Mouse (Mus musculus) heart, adult 8-10 months (tissue): ENCODE measurements at regions not wholly inside any gene's neighbourhood (a gene's known extent, or its start where the extent isn't known, plus 50 kb on each side); places are given as distances from the start of the nearest gene placed in this dataset.

Experiments
- DNase-seq: peaks from one replicate; pipeline ENCODE4 v3.0.0; 2022; ENCODE audit warnings: low spot score

DNA sequence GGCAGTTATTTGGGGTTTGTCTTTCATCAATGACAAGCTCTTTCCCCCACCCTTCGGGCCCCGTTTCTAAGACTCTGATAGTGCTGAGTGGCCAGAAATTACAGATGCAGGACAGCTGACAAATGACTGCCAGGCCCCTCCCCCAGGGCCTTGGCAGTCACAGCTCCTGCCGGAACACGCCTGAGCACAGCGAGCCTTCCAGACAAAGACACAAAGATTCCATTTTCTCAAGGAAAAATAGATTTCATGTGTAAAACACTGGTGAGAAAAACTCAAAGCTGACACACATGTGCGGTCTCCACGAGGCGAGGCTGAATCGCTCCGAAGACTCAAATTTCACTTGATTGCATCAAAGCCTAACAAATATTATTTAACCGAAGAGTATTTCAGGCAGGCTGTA is 247.6 kb downstream of the Ptprc start:
- DNase-seq, result peak; percentile 56

DNA sequence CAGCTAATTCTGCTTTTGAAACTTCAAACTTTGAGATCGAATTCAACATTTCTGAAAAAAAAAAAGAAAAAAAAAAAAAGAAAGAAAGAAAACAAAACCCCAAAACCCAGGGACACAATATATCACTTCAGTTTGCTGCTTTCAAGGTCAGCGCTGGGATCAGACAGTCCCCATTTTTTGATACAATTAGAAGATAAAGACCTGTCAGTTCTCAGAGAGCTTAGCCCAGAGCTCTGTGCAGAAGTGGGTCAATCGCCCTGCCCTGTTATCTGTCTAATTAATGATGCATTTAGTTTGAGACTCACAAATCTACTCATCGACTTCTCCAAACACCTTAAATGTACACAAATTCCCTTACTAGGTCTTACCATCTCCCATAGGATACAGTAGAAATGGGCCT is 249.2 kb downstream of the Ptprc start:
- no peak for DNase-seq

DNA sequence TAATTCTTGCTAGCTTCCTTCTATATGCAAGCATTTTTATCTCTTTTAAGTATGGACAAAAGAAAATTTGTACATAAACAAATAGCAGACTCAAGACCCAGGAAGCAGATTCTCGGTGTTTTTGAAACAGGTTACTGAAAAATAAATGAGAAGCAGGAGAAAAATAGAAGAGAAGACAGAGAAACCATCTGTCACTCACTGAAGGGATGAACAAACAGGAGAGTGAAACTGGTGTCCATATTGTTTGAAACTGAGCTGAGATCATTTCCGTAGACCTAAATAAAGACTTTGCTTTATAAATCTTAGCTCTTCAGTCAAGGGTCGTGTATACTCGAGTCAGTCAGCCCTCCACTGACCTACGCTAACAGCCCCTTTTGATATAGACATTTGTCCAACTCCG is 251.4 kb downstream of the Ptprc start:
- no peak for DNase-seq

DNA sequence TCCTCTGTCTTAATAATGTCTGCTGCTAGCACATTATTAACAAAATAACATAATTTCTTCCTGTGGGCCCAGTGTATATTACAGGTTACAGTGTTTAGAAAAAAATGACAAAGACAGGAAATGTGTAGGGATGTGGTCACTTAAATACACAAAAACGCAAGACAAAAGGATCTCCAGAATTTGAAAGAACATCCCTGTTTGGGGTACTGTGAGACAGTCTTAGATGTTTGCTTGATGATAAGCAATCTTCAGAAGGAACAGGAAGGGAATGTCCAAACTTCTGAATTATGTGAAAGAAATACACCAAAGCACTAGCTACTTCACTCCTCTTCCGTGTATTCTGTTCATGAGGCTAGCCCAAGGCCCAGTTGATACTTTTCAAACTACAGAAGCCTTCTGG is 251.8 kb downstream of the Ptprc start:
- DNase-seq, result no peak

DNA sequence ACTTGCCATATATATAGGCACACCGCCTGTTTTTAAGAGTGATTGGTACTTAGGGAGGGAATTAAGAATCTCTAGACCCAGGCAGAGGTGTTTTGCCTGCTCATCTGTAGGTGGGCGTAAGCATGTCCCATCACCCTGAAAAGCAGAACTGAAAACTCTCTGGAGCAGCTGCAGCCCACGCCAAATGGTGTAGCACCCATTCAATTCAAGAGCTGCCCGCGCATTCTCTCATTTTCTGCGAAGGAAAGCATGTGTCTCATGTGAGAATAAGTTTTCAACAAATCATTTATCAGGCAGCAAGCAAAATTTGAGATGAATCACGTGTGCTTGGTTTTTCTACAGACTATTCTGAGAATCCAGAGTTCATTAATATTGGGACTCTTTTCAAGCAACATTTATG is 252.7 kb downstream of the Ptprc start:
- no peak for DNase-seq

DNA sequence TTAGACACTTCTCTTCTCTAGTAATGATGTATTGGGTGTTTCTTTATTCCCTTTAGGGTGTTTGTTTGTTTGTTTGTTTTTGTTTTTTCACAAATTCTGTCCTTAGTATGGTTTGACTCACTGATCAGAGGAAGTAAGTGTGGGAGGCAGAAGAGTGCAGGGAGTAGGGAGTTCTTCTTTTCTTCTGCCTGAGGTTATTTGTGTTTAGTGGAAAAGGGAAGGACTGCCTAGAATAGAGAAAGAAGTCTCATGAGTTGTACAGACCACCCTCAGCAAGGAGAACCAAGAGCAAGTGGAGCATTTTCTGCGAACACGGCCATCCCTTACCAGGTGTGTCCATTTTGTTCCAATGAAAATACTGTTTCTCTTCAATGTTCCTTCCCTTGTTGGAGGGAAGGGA is 253.9 kb downstream of the Ptprc start:
- DNase-seq, result no peak

DNA sequence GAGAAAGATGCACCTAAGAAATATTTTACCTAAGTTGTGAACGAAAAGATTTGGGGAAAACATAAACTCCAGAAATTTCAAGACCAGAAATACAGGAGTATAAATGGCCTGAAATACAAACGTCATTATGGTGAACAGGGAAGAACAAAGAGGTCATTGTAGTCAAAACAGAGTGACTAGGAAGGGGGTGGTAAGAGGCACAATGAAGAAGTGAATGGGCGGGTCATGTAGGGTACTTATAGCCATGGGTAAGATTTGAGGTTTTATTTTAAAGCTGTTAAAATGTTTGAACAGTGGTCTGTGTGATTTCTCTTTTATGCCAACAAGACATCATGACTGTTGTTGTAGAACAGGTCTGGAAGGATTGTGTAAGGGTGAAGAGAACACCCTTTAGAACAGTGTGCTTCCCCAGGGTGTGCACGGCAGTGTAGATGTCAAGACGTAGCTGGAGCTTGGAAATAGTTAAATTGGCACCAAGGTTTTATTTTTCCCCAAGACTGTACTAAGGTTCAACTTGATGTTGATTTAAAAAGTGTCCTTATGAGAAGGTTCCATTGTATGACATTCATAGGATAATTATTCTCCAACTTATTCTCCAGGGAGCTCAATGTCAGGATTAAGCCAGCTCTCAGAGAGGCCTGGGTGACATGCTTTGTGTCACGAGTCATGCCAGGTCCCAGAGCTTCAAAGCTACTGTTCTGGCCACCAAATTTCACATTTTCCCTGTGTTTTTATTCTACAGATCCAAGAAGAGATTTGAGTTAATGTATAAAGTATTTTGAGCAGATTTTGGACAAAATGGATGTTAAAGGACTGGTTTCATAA is 255.6 kb downstream of the Ptprc start:
- DNase-seq, result no peak

DNA sequence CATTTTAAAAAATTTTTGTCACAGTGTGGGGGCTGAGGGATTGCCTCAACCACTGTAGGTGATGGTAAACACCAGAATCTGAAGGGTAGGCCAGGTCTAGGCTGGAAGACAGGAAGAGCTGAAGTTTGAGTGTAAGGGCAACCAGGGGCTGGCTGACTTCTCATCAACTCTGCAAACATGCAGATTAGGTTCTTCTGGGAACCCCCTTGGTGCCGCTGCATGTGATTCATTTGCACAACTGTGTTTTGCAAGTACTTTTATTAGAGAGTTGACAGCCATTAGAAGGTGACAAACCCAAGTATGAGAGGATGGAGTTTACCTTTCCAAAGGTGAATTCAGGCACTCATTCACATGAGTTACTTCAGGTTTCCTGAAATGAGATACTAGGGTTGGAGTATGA is 258.1 kb downstream of the Ptprc start:
- no peak for DNase-seq

DNA sequence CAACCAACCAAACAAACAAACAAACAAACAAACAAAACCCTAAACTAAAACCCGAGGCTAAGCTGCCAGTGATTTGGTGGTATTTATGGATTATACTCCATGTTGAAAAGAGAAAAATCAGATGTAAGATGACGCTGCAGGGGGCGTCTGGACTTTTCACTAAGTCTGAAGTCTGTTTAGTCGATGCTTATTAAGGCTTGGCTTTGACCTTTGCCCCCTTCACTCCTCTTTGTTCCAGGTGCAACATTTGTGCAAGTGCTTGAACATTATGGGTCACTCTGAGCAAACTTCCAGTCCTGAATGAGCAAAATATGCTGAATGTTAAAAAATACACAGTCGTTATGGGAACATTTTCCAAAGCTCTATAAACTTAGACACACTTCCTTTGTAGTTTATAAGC is 268.6 kb downstream of the Ptprc start:
- no peak for DNase-seq

DNA sequence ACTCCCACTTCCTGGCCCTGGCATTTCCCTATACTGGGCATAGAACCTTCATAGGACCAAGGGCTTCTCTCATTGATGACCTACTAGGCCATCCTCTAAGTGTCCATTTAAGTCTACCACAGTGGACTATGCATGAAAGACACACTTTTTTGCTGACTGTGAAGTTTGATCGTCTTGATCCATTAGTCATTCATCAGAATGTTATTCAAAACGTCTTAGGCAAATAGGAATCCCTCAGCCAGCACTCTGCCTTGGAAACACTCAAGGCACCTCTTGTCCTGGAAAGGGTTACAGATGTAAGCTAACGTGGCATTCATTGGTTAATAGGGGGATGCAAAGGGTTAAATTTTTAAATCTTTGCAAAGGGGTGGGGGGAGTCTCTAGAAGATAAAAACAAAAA is 269.0 kb downstream of the Ptprc start:
- no peak for DNase-seq

DNA sequence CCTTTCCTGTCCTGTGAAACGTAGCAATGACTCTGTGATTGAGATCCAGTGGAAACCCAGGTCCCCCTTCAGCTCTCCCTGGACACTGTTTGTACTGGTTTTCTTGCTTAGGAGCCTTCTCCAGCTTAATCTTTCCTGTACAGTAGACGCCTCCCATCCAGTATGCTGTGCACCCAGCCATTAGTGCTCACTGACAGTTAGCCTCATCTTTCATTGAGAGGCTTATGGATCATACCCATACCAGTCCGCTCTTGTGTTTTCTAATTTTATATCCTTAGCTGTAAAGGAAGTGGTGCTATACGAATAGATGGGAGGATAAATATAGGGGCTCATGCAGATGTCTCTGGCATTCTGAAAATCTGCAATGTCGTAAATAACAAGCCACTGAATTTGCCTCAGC is 269.9 kb downstream of the Ptprc start:
- no peak for DNase-seq

DNA sequence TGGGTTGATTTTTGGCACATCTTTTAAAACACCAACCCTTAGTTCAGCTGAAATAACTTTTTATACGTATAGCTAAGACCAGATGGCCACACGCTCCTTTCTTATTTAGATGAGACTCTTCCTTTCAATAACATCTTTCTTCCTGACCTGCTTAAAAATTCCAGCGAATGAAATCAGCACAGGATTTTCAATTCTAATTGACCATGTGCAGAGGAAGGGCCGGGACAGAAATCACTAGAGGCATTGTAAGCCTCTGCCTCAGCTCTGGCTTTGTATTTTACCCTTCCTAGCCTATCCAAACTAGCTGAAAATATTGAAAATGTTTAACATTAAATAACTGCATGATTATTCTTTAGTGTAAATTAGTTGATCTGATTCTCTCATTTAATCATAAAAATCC is 272.2 kb downstream of the Ptprc start:
- no peak for DNase-seq

DNA sequence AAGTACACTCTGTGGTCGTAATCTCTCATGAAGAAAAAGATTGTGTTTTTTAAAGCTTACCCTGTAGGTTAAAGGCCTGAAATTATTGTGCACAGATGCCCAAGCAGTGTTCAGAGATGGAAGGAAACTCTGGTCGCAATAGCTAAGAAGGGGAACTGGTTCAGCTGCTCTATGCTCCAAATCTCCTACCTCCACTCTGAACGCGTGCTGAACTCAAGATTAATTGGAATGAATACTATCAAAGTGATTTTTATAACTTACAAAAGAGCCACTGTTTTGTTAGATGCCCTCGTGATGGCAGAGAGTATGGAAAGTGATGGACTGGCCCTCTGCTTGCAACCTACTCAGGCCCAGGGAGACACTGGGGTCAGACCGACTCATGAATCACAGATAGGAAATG is 272.6 kb downstream of the Ptprc start:
- DNase-seq, result no peak

DNA sequence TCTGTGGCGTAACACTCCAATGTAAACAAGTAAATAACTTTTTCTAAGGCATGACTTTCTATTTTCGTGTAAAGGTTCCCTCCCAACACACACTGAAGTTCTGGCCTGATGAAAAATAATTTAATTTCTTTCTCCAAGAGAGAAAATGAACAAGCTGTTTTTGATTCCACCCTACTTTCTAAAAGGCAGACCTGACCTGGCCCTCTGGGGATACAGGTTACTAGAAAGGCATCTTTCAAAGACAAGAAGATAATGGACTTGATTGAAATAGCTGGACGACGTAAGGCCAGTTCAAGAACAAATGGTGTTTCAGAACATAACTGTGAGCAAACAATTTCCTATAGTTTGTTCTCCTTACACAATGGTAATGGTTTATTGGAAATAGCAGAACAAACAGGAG is 273.5 kb downstream of the Ptprc start:
- DNase-seq, result no peak

DNA sequence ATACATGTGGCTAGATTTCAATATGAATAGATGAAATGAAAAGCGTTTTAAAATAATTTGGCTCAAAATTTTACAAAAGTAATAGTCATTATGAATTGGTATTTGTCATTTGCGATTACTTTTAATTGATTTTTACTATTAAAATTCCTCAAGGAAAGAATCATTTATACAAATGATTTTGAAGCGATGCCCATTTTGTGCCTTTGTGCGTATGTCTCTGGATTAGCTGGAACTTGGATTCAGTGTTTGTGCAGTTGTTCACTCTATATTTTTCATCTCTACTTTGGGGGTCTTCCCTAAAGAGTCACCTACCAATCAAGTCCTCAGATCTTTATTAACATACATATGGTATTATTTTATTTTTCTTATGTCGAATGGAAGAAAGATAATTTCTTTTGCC is 274.3 kb downstream of the Ptprc start:
- DNase-seq, result no peak

DNA sequence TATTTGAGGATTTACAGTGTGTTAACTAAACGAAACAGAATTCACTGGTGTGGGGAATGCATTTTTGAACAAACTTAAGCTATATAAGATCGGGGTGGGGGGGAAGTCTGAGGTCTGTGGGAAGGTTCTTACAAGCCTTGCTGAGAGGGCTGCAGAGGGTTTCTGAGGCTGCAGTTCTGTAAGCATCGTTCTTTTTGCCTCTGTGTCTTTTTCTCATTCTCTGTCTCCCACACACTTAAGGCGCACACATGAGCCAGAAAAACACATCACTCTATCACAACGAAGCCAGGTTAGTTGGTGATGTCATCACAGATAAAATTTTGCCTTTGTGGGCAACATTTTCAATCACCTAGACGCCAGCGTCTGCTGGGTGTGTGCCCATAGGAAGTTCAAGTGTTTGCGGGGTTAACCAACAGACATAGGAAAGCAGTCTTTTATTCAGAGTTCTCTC is 274.9 kb downstream of the Ptprc start:
- DNase-seq, result peak; percentile 18

DNA sequence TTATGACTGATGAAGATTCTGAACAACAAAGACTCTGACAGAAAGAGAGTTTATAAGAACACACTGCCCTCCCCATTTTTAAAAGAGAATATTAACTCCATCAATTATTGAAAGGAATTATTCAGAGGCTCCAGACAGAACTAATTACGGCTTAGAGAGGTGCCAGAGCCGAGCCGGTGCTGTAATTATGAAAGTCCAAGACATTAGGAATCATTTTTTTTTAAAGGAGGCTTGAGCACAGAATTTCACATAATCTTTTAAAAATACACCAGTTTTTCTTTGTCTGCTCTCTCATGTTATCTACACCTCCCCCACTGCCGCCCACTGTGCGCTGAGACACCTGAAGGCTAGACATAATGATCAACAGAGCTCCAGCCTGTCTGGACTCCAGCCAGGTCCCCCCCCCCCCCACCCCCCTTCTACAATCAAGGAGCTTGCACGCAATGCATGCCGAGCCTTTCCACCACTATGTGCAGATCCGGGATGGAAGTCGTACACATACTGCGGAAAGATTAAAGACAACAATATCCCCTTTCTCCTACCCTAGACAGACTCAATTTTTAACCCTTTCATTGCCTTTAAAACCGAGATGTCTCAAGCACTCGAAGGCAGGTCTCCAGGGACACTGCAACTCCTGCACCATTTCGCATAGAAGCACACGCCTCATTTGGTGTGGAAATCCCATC is 275.4 kb downstream of the Ptprc start:
- peak; percentile 47 for DNase-seq

DNA sequence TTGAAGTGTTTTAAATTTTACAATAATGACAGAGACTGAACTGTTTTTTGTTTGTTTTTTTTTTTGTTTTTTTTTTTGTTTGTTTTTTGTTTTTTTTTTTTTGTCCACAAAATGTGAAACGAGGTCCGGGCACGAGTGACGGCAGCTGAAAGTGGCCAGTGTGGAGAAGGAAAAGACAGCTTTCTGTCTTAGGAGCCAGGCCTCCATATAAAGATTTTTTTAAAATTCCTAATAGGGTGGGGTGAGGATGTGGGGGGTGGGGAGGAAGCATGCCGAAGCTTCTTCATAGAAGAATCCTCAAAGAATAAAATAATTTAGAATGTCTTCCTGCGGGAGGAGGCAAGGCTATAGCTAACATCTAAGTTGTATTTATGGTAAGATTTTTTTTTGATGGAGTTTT is 276.2 kb downstream of the Ptprc start:
- DNase-seq, result no peak

DNA sequence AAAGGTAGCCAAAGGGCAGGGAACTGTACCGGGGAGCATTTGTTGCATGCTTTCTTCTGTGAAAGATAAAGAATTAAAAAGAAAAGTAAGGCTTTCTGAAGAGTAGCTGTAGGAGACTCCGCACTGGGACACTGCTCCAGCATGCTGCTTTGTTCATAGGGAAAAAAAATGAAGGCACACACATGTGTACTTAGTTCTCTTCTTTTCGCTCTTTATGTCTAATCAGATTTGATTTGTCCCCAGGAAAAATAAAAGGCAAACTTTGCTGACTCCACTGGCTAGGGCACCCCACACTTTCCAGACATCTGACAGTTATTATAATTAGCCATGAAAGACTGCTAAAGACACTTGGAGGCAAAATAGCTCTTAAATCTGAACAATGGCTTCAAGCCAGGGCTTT is 276.6 kb downstream of the Ptprc start:
- peak; percentile 24 for DNase-seq

DNA sequence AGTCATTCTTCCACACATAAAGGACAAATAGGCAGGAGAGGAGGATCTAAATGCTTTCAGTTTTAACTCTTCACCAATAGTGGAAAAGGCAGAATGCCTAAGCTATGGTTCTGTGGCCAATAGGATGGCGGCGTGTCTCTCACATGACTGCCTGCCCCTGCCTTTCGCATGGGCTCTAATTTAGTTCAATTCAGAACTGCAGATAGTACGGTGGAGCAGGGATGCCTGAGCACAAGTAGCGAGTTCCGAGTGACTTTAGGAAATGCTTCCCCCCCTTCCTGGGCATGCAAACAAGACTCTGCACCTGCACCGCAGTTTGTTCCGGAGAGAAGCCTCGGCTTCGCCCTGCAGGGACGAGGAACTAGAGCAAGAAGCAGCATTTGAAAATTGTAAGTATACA is 277.1 kb downstream of the Ptprc start:
- DNase-seq, result peak; percentile 92

DNA sequence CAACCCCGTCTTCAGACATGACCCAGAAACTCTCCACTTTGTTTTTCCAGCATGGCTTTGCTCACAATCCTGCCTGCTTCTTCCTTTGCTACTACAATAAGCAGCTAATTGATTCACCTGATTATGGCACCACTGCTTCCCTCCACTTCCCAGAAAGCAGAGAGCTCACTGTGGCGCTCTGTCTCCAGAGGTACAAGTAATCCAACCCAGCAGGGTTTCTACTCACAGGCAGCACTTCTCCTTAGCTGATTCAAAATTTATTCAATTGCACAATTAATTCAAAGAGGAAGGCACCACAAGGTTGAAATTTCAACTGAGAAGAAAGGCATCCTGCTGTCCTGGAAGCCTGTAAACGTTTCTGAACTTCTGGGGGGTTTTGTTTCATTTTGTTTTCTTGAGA is 293.9 kb downstream of the Ptprc start:
- no peak for DNase-seq

DNA sequence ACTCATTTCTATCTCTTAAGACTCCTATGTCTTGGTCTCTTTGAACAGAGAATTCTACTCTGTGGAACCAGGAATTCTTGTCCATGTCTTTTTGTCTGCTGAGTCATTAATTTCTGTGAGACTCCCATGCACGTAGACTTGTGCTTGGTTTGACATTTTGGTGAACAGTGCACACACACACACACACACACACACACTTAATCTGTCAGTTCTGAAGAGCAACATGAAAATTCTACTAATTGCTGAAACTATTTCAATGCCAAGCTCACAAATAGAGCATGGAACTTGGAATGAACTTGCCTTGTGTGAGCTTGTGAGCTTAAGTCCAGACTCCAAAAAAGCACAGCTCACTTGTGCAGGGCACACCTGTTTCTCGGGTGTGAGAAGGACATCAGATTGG is 301.1 kb downstream of the Ptprc start:
- no peak for DNase-seq

DNA sequence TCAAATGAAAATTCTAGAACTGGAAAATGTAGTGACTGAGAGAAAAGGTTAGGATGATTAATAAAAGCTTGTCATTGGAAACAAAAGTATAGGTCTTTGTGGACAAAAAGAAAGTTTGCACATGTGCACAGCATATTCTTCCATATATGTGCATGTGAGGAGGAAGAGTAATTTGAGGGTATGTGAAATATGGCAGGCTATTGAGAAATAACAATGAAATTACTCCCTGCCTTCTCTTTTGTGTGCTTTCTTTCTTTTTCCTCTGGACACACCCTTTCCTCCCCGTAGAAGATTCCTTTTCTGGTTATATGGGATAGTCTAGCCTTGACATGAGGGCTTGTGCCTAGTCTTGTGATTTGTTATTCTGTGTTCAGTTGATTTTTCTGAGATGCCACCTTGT is 301.9 kb downstream of the Ptprc start:
- no peak for DNase-seq

DNA sequence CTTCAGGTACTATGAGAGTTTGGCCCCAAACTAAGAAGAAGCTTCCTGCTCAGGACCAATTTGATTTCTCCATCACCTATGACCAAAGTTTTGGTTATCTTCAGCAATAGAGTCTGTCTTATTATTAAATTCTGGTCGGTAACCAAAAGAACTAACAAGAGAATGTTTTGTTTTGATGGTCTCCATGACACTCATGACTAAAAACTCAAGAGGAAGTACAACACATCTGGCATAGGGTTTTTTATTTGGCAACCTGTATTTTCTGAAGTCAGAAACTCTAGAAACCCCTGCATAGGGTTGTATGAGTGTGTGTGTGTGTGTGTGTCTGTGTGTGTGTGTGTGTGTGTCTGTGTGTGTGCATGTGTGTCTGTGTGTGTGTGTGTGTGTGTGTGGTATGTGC is 310.5 kb downstream of the Ptprc start:
- DNase-seq, result no peak
